Mouse (Mus musculus) brain, adult 2 months (tissue): ENCODE measurements at regions not wholly inside any gene's neighbourhood (a gene's known extent, or its start where the extent isn't known, plus 50 kb on each side); places are given as distances from the start of the nearest gene placed in this dataset.
A peak's percentile ranks its signal among the peaks of the same experiment; 100 is the strongest.
"Not testable (repeated sequence)": the region's sequence is repeated elsewhere in the genome, so short reads cannot be mapped to it uniquely, and the experiment has no call there.

Experiments
- DNase-seq: peaks from one replicate; pipeline ENCODE4 v3.0.0; 2011; ENCODE audit warnings: low read depth, low spot score

GRCm38 (mm10) chr4:153160115-153160514 is 322.5 kb downstream of the Ajap1 start:
- no peak for DNase-seq

DNA sequence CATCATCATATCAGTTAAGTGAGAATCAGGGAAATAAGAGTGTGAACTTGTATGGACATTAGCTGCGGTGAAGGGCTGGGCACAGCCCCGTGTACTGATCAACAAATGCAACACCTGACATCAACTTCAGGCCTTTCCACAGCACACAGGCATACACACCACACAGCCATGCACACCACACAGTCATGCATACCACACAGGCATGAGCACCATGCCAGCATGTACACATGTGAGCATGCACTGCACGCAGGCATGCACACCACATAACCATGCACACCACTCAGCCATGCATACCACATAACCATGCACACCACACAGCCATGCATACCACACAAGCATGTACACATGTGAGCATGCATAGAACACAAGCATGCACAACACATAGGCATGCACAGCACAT is 325.0 kb downstream of the Ajap1 start:
- no peak for DNase-seq

DNA sequence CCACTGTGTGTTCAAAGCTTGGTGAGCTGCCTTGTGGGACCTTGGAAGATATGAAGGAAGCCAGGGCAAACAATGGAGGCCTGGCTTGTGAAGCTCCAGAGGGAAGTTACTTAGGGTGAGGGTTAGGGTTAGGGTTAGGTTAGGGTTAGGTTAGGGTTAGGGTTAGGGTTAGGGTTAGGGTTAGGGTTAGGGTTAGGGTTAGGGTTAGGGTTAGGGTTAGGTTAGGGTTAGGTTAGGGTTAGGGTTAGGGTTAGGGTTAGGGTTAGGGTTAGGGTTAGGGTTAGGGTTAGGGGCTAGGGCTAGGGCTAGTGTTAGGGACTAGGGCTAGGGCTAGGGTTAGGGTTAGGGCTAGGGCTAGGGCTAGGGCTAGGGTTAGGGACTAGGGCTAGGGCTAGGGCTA is 329.7 kb downstream of the Ajap1 start:
- DNase-seq = not testable (repeated sequence)

DNA sequence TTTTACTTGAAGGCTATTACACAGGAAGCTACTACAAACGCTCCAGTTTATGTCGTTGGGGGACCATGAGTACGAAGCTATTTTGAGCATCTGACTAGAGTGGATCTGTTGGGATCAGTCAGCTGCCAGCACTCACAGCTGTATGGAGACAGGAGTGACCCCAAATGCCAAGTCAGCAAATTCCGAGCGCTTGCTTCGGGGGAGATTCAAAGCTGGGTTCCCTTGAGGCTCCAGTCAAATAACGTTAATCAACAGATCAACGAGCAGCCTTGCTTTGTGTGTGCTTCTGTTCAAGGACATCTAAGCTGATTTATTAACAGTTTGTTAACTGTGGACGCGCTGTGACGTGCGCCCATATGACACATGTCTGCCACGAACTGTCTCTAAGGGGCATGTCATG is 349.5 kb downstream of the Ajap1 start:
- peak; percentile 24 for DNase-seq

DNA sequence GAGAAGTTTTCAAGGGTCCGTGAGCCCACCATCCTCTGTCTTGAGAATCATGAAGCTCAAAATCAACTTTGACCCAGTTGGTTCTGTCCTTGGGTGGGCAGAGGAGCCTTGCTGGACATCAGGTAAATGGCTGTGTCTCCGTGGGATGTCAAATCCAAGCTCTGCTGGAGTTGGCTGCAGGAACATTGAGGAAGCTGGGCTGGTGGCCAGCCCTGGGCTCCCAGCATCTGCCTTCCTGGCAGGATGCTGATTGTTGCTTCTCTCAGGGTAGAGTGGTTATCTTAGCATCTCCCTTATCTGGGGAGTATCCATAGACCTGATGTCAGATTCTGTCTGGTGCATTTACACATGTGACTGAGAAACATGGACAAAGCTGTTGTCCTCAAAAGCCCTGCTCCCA is 353.3 kb downstream of the Ajap1 start:
- DNase-seq = peak; percentile 76

DNA sequence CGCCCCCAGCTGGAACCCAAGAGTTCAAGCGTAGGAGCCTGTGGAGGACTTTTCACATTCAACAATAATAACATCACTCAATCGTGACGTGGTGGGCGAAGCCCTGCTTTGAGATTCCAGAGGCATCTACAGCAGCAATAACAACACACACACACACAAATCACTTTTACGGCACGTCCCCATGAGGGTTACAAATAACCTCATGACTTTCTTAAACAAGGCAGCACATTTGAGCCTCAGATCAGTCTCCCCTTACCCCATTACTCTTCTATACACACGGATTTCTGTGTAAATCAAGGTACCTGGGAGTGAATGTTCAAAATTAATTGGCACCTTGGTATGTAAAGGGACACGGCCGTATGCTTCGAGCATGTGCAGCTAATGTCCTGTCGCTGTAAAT is 354.4 kb downstream of the Ajap1 start:
- DNase-seq = no peak

DNA sequence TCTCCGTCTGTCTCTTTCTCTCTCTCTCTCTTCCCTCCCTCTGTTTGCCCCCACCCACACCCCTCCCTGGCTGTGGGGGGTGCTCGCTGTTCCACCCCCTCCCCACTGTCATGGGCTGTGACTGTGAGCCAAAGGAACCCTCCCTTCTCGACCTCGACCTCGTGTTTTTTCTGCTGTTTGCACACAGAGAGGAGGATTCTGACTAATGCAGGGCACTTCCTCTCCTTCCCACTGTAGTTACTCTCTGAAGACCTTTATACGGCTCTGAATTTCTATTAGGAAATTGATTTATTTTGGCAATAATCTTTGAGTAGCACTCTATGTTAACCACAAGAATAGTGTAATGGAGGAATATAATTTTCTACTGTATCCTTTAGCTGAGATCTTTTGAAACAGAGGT is 362.1 kb downstream of the Ajap1 start:
- no peak for DNase-seq

- DNase-seq = no peak
Observed at GRCm38 (mm10) chr4:153119647-153120102, 362.9 kb downstream of the Ajap1 start.

DNA sequence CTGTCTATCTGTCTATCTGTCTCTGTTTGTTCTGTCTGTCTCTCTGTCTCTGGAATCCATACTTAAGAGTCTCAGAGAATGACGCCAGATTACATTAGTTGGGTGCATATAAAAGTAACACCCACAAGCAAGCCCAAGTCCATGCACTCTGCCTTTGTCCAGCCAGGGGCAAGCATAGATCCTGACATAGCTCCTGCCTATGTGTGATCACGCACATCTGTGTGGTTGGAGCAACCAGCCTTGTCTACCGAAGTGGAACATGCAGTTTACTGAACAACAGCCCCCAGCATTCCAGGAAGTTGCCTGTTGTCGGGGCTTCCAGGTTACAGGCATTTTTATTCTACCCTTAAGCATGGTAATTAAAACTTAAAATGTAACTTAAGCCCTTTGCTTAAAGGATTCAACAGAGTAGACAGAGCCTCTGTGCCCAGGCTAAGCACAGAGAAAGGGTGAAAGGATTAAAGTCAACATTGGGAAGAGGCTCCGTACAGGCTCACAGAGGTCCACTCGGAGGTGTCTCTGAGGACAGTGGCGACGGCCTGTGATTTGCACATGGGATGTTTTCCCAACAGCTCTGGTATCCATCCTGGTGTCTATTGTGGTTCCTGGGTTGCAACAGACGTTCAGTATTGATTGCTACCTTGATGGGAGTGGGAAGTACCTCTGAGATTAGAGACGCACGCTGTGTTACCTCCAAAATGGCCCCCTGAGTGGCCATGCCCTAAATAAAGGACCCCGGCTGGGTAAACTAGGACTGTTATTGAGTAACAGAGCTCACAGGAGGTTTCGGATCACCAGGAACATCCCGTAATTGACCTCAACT is 363.6 kb downstream of the Ajap1 start:
- no peak for DNase-seq

- no peak for DNase-seq
Observed at GRCm38 (mm10) chr4:153114998-153115397, 367.6 kb downstream of the Ajap1 start.

DNA sequence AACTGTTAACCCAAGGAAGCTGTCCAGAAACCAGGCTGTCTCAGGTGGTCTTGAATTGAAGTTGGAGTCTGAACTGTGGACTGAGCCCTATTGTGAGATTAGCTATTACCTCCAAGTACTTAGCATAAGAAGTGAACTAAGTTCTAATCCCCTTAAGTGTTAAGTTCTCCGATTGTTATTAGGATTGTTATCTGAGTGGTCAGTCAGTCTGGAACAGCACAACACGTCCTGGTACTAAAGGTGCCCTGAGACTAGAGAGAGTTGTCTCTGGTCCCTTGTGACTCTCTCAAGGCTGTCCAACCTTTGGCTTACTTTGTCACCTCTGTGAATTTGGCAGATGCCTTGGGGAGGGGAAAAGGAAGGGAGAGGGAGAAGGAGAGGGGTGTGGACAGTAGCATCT is 369.0 kb downstream of the Ajap1 start:
- no peak for DNase-seq

- DNase-seq = peak; percentile 74
Observed at GRCm38 (mm10) chr4:153110291-153110746, 372.3 kb downstream of the Ajap1 start.

GRCm38 (mm10) chr4:153098591-153098990 is 384.0 kb downstream of the Ajap1 start:
- peak; percentile 7 for DNase-seq

GRCm38 (mm10) chr4:153097601-153098000 is 385.0 kb downstream of the Ajap1 start:
- DNase-seq = no peak

DNA sequence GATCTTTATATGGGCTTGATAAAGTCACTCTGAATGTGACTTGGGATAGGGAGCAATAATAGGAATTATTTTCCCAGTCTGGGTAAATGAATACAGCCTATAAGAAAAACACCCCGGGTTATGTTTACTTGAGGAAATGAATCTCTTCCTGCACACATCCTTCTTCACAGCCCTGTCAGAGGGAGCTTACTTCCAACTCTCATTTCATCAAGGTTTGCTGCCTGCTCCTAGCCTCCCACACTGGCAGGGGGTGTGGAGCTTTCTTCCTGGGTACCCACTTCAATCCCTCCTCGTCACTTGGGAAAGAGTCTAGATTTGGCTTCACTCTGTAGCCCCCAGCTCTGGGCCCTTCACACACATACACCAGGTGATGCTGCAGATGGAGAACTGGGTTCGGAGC is 389.5 kb downstream of the Ajap1 start:
- DNase-seq = no peak

DNA sequence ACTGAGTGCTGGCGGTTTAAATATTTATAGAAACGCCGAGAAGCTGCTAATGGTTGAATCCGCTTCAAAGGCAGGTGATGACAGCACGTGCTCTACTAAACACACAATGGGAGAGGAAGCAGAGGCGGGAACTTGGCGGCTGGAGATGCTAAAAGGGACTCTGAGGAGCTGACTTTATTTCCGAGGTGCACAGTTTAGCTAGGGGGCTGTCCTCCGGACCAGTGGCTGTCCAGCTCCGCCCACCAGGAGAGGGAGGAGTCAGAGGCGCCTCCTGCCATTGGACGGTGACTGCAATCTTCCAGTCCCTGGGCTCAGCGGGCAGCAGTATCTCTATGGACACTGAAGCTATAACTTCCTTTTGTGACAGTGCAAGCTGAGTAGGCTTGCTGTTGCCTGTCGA is 400.4 kb downstream of the Ajap1 start:
- no peak for DNase-seq

DNA sequence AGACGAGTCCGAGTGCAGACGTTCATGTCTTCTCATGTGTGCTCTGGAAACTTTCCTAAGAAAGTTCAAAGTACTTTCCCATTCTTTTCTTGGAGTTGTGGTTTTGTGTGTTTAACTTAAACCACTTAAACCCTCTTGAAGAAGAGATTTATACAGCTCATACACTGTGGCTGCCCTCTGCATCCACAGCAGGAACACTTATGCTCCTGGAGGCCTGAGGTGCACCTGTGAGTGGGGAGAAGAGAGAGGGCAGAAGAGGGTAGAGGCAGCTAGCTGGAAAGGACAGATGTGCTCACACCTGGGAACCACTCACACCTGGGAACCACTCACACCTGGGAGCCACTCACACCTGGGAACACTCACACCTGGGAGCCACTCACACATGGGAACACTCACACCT is 408.0 kb downstream of the Ajap1 start:
- DNase-seq = no peak

DNA sequence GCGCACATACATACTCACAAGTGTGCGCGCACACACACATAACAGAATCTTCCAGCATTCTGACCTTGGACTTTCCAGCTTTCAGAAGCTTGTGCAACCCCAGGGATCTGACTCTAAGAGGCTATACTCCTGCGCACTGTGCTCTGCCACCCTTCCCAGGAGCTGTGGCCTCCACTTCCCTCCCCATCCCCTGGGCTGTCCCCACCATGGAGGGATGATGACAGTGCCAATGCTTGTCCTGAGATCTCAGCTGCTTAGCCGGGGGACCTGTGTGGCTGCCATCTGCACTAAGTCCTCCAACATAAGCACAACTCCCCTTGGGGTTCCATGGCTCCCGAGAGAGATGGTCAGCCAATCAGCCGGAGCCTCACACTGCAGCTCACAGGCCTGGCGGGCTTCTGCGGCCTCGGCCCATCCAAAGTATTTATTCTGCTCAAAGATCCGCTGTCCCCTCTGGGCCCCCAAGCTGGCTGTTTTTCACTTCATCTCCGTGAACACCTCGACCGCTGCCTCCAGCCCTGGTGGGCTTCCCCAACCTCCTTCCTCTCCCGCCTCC is 412.3 kb downstream of the Ajap1 start:
- DNase-seq = no peak

GRCm38 (mm10) chr4:153068484-153069033 is 414.1 kb downstream of the Ajap1 start:
- no peak for DNase-seq

DNA sequence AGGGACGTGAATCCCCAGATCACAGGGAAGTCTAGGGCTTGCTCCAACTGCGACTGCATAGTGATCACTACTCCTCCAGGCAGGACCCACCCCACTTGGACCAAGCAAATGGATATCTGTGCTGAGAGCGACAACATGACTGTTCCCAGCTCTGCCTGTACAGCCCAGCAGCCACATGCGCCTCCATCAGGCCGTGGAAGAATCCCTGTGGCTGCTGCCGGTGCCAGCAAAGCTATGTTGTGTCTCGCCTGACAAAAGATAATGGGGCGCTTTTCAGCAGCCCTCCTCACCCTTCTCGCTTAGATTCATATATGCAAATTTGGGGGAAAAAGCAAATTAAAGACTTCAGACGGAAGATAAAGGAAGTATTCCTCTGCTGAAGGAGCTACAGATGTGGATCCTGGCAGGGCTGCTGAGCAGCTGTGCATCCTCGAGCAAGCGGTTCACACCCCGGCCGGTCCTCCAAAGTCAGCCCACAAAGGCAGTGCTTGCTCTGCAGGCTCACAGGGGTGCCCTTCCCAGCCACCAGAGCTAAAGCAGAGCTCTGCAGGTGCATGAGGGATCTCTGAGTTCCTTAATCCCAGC is 418.5 kb downstream of the Ajap1 start:
- peak; percentile 11 for DNase-seq

- no peak for DNase-seq
Observed at GRCm38 (mm10) chr4:153063402-153063801, 419.2 kb downstream of the Ajap1 start.

DNA sequence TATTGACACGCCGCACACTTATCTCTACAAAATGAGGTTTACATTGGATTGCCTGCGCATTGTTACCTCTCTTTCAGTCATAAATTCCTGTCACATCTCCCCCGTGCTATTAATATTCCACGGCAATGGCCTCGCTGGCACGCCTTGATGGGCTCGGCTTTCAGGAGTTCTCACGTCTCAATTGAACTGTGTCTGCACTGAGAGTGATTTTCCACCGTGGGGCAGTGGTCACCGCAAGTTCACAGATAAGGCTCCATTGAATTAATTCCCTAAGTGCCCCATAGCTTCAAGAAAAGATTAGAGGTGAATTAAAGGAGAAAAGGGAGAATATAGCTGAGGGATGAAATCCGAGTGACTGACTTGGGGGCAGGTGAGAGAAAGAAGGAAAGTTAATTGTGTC is 424.5 kb downstream of the Ajap1 start:
- DNase-seq = peak; percentile 19

- no peak for DNase-seq
Observed at GRCm38 (mm10) chr4:153023711-153024110, 458.9 kb downstream of the Ajap1 start.
